Mouse (Mus musculus) layer of hippocampus, postnatal 14 days (tissue): ENCODE measurements around the gene Ldlrad1. TPM values are rescaled to one million over a fixed set of nuclear protein-coding genes. Genes with fewer than 3 reads are reported as not detected.

Experiments used
- DNase-seq, 2 experiments: peaks; one replicate each; pipeline ENCODE4 v3.0.0; 2021 to 2022; ENCODE audit warnings: low spot score in 2 of 2, mixed read lengths in 1 of 2
- long read RNA-seq, 2 experiments: library from polyadenylated mRNA; stranded (forward); transcript quantifications; one replicate each; pipeline ENCODE4 v2.0.0; 2021
- total RNA-seq, 2 experiments: library from RNA; stranded (reverse); gene quantifications; 2 replicates each; pipeline ENCODE4 v1.2.3; 2021

Ldlrad1 gene
- total RNA-seq, result under 1 TPM in 1 of 2 experiments, not detected in 1; 0.41 TPM
- long read RNA-seq, experiment 1, result 0 reads
- long read RNA-seq, experiment 2, result 0 reads

- DNase-seq, result no peak
These were observed at the start of gene Ldlrad1 for GRCm38 (mm10) chr4:107208880-107209279. Gene Ldlrad1 (plus strand): TSS chr4:107209180.

DNA sequence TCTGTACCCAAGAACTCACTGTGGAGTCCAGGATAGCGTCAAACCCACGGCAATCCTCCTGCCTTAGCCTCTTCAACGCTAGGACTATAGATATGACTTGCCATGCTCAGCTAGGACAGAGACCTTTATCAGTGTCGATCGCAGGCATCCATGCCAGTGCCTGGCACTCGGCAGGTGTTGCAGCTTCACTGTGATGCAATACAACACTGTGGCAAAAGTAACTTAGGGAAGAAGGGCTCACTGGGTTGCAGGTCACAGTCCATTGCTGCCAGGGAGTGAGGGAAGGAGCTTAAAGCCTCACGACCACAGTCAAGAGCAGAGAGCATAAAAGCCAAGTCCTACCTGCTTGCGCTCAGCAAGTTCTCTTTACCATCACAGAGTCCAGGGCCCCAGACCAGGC is 48.8 kb upstream of the Ldlrad1 start:
- DNase-seq, result no peak

DNA sequence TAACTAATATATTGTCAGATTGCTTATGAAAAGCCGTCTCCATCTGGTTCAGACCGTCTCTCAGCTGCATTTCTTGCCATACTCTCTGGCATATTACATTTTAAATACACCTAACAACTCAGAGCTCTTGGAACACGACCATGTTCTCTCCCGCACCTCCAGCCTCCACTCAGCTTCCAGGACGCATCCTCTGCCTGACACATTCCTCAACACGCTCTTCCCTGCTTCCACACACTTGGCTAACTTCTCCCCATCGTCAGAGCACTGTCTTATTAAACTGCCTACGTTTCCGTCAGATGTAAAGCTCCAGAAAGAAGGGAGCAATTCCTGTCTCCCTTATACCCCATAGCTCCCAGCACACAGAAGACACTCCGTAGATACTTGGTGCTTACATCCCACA is 45.6 kb upstream of the Ldlrad1 start:
- no peak for DNase-seq

GRCm38 (mm10) chr4:107163756-107164587 is 45.0 kb upstream of the Ldlrad1 start:
- DNase-seq, result peak; percentile 65 to 83

DNA sequence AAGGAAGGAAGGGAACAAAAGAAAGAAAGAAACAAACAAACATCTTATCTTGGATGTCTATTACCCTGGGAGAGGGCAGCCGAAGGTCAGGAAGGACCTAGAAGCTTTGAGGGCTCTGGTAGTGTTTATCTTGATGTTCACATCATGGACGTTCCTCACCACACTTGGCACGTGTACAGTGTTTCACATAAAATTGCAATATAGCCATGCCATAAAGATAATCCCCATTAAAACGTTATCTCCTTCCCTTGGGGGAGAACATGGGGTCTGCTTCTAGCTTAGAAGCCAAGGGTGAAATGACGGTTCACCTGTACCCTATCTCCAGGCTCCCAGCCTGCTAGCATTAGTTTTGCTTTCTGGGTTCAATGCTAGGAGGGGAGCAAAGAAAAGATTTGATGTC is 42.3 kb upstream of the Ldlrad1 start:
- no peak for DNase-seq

DNA sequence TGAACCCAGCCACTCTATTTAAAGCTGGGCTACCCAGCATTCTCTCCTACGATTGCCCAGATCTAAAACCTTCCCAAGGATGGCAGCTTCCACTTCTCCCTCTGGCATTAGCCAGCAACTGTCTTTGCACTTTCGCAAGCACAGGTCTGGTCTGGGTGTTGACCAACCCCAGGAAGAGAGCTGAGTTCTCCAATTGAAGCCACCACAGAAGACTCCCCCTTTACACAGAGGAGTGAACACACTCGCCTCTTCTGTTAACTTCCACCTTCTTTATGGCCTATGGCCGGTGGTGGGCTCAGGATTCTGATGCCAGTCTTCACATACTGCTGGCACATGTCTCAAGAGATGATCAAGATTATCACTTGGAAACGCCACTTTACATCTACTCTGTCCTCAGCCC is 41.2 kb upstream of the Ldlrad1 start:
- DNase-seq, result no peak

DNA sequence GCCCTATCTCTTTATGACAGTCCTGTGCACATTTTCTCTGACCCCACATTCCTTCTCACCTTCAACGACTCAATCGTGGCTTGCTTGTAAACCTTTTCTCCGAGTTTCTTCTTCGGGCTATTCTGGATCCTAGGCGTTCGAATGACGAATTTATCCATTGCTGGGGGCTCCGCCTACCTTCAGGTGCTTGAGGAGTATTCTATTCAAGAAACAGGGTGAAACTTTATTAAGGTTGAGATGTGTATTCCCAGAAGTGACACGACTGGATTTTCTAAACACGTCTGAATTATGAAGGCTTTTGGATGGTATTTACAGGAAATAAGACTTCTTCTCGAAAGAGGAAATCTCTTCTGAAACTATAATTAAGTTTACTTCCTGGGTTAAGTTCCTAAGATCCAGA is 31.5 kb upstream of the Ldlrad1 start:
- DNase-seq, result no peak

DNA sequence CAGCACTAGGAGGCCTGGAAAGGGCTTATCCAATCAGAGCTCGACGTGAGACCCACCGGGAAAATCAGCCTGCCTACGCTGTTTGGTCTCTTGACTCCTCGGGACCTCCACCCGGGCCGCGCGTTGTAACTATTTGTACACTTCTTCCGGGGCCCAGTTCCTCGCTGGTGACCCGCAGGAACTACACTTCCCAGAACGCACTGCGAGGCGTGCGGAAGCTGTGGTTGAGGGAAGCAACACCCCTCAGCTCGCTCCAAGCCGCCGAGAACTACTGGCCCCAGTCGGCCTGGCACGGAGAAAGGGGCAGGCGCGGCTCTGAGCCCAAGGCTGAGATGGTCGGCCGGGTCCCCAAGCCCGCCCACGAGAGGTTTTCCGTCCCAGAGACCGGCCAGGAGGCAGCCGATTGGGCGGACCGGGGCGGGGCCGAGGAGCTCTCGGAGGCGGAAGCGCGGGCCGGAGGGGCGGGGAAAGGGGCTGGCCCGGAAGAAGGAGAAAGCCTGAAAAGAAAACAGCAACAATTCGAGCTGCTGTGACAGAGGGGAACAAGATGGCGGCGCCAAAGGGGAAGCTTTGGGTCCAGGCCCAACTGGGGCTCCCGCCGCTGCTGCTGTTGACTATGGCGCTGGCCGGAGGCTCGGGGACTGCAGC is 30.7 kb upstream of the Ldlrad1 start, which contains the start of gene Tmem59:
Gene Tmem59, plus strand, starts transcription at position 218 of the 648 bp plus-strand sequence.
- peak; percentile 96 for DNase-seq

DNA sequence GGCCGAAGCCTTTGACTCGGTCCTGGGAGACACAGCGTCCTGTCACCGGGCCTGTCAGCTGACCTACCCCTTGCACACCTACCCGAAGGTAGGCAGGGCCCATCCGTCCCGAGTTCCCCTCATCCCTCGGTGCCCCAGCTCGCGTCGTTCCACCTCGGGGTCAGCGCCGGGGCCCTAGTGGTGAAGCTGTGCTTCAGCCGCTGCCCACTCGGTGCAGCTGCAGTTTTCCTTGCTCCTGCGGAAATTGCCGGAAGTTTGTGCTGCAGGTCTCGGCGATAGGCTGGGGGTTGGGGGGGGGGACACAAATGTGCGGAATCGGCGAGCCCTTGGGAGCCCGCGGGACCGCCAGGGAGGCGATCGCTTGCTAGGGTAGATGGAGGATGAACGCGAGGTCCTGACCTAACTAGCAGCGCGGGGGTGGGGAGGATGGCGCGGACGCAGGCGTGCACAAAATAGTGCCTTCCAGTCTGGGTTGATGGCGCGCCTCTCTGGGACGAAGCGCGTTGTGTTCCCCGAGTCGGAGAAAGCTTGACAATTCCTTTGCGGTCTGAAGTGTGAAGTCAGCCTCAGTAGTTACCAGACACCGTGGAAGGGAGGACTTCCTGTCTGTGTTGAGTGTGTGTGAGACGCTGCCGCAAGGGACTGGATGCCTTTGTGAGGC is 30.0 kb upstream of the Ldlrad1 start, which contains the start of gene Tceanc2:
Gene Tceanc2, minus strand, starts transcription at position 287 of the 661 bp plus-strand sequence.
- DNase-seq, result peak; percentile 31 to 46

DNA sequence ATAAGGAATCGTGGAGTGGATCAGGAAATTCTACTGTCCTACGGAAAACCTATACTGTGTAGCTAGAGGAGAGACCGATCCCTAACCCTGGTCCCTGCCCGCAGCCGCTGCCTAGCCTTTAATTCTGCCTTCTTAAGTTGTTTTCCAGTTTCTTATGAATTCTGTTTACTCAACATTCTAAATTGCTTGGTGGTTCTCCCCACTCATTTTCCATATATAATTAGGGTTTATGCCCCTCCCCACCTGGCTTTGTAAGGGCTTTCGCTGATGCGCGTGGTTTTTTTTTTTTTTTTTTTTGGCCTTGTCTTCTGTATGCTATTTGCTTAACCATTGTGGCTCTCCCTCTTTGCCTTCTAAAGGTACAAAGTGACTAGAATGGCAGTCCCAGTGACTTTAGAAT is 29.4 kb upstream of the Ldlrad1 start:
- DNase-seq, result no peak

DNA sequence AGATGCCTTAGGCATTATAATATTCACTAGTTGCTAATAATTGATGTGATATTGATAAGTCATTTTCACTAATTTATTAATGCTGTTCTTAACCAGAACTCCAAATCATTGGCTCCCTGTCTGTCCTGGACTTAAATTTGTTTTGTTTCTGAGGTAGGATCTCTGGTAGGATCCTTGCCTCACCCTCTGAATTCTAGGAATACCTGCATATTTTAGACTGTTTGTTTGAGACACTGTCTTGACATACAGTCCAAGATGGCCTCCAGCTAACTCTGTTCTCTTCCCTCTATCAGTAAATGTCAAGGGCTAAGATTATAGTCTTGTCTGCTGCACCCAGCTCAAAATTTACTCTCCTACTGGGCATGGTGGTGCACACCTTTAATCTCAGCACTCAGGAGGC is 28.2 kb upstream of the Ldlrad1 start:
- DNase-seq, result no peak

GRCm38 (mm10) chr4:107181866-107182265 is 27.1 kb upstream of the Ldlrad1 start:
- DNase-seq, result no peak

DNA sequence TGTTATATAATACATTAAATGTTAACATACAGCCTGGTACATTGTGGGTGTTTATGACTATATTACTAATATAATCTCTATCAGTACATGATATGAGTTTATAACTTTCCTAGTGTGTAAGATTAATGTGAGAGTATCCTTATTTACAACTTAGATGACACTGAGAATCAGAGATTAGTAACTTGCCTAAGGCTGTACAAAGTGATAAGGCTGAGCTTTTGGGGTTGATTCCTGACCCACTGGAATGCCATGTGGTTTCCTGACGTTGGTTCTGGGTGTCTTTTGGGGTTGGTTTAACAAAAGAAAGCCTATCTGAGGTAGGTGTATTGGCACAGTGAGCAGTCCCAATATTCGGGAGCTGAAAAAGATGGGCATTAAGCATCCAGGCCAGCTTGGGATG is 26.2 kb upstream of the Ldlrad1 start:
- no peak for DNase-seq

- no peak for DNase-seq
These were observed 25.8 kb upstream of the Ldlrad1 start for GRCm38 (mm10) chr4:107183203-107183602.

DNA sequence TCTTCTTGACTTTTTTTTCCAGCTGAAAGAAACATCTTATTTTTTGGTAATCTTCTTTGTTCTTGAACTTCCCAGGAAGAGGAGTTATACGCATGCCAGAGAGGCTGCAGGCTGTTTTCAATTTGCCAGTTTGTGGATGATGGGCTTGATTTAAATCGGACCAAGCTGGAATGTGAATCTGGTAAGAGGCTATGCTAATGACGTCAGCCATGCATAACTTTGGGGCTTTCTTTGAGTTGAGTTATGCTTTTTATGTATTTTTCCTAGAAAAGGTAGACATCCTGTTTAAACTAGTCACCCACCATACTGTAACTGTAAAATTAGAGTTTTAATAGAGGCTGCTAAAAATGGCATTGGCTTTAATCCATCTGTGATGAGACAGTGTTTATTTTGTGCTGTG is 23.3 kb upstream of the Ldlrad1 start:
- no peak for DNase-seq

DNA sequence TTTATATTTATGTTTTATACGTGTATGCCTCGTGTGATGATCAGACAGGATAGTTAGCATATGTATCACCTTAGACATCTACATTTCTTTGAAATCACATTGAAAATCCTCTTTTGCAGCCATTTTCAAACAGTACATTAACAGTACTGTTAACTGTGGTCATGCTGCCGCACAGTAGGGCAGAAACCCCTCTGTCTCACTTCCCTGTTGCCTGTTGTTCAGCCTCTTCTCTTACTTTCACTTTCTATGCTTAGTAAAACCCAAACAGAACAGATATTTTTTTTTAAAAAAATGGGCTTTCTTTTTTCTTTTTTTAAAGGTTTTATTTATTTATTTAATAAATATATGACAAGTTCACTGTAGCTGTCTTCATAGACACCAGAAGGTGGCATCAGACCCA is 15.1 kb upstream of the Ldlrad1 start:
- DNase-seq, result no peak

- no peak for DNase-seq
These were observed 12.5 kb upstream of the Ldlrad1 start for GRCm38 (mm10) chr4:107196454-107196853.

DNA sequence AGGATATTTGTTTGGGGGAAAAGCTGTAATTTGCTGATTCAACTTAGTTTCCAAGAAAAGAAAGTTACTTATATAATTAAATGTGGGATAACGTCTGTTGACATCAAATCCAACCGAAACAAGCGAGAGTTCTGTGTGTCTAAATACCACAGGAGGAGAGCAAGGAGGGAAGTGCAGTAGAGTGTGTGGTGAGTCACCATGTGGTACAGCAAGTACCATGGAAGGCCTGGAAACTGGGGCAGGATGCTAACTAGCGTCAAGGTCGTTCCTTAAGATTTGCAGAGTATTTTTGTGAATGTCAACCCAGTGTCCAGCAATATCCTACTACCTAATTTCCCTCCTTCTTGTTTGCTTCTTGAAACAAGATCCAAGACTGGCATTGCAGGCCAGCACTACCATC is 10.9 kb upstream of the Ldlrad1 start:
- DNase-seq, result no peak

DNA sequence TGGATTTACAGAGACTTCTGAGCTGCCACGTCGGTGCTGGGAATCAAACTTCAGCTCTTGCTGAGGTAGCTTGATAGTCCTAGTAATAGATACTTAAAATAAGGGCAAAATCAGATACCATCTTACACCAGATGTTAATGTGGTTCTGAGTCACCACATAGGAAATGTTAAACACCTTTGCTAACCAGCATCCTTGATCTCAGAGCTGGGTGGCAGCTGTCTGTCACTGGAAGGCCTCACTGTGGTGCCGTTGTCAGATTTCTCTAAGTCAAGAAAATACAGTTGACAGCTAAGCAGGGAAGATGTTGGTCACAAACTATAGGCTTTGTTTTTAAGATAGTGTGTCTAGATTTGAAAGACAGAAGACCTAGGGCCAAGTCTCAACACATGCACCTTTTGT is 7.2 kb upstream of the Ldlrad1 start:
- no peak for DNase-seq

DNA sequence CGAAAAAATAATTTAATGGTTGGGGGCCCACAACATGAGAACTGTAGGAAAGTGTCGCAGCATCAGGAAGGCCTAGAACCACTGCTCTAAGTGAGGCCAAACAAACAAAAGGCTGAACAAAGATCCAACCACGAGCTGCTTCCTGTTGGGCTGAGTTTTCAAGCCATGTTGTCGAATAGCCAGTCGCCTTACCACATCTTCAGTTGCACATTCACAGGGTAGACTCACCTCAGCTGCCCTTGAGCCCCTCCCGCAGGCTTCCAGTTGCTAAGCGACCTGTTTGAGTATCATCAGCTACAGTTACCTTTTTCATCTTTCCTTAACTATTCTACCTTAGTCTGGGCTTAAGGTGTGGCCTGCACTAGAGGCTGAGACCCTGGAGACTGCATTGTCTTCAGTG is 6.0 kb upstream of the Ldlrad1 start:
- no peak for DNase-seq

- DNase-seq, result no peak
These were observed 2.0 kb upstream of the Ldlrad1 start for GRCm38 (mm10) chr4:107207016-107207415.
